Mouse (Mus musculus) retina, adult 2 months (tissue): ENCODE results near the gene Sympk.

Experiments
- DNase-seq: peaks from one replicate; pipeline ENCODE4 v3.0.0-alpha.2; 2012; ENCODE audit warnings: low read depth, low spot score

Sympk gene

DNA sequence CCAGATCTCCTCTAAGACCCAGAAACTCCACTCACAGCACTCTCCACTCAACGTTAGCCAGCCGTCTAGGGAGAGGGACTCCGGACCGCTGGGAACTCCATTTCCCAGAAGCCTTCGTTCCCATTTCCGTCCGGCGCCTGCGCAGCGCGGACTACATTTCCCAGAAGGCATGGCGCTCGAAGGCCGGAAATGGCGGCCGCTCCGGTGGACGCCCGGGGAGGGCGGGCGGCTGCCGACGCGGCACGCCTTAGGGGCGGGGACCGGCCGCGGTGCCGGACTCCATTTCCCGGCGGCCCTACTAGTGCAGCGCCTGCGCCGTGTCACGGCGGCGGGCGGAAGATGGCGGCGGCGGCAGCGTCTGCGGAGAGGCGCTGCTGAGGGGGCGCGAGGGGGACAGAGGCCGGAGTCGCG lies at the start of gene Sympk:
Gene Sympk, plus strand, starts transcription at position 282 of the 411 bp plus-strand sequence.
- peak; percentile 92 for DNase-seq

DNA sequence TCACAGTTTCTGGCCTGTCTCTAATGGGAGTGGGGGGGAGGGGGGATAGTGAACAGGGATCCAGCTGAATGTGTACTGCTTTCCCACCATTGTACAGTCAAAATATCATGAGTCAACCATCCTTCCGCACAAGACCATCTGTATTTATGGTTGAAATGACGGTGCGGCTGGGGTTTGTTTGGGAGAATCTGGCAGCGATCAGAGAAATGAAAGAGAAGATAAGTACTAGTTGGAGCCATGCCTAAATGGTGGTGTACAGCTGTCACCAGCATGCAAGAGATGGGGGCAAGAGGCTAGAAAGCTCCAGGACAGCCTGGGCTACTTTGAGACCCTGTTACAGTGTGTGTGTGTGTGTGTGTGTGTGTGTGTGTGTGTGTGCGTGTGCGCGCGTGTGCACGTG lies 45.8 kb upstream of the Sympk start:
- no peak for DNase-seq

DNA sequence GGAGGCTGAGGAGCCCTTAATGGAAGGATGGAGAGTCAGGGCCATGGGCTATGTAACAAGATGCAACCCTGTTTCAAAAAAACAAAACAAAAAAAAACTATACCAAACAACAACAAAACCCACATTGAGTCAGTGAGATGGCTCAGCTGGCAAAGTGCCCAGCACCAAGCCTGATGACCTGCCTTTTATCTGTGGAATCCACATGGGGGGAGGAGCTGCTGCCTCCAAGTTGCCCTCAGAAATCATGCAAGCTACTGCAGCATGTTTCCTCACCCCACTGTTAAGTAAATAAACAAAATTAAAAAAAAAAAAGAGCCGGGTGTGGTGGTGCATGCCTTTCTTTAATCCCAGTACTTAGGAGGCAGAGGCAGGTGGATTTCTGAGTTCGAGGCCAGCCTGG lies 37.7 kb upstream of the Sympk start:
- no peak for DNase-seq

DNA sequence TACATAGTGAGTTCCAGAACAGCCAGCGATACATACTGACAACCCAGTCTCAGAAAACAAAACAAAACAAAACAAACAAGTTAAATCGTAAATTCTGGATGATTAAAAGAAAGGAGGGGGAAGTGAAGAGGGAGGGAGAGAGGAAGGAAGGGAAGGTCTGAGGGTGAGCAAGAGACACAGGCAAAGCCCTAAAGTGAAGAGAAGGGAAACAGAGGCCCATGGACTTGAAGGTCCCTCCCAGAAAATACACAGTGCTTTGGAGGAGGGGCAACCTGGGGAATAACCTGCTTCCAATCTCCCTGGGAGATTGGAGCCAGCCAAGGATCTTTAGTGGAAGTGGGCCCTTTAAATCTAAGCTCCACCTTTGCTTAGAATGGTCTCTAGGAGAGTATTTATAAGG lies 37.1 kb upstream of the Sympk start, which contains the start of gene Nanos2:
Gene Nanos2, plus strand, starts transcription at position 301 of the 400 bp plus-strand sequence.
- DNase-seq = no peak

DNA sequence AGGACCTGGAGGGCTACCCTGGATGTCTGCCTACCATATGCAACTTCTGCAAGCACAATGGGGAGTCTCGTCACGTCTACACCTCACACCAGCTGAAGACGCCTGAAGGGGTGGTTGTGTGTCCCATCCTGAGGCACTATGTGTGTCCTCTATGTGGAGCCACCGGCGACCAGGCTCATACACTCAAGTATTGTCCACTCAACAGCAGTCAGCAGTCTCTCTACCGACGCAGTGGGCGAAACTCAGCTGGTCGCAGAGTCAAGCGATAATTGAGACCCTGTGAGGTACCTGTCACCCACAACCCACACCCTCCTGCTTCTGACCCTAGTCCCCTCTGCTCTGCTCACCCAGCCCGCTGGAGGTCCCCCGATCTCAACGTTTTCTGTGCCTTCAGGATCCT lies 36.4 kb upstream of the Sympk start:
- no peak for DNase-seq

DNA sequence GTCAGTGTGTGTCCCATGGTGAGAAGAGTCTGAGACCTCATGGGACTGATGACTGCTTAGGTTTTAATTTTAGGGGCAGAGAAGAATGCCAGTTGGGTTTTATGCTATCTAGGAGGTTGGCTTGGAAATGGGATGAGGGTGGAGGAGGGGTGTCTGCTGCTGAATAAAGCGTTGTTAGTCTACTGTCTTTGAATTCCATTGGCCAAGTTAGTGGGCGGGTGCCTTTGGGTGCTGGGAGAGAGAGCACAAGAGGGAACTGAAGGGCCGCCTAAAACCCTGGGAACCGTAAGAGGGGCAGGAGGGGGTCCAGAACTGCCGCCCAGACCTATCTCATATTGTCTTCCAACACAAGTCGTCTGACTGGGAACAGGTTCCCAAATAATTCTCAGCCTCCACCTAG lies 35.4 kb upstream of the Sympk start:
- no peak for DNase-seq

DNA sequence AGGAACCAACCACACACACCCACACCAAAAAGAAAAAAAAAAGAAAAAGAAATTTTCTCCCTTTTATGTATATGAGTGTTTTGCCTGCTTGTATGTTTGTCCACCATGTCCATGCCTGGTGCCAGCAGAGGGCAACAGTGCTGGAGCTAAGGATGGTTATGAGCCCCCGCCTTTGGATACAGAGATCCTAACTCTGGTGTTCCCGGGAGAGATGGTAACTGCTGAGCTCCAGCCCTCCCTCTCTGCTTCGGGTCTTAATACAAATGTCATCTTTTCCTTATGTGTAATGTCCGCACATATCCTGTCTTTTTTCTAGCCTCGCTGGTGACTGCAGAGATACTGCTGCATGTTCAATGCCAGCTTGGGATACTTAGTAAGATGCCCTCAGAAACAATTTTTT lies 34.2 kb upstream of the Sympk start:
- DNase-seq = no peak

DNA sequence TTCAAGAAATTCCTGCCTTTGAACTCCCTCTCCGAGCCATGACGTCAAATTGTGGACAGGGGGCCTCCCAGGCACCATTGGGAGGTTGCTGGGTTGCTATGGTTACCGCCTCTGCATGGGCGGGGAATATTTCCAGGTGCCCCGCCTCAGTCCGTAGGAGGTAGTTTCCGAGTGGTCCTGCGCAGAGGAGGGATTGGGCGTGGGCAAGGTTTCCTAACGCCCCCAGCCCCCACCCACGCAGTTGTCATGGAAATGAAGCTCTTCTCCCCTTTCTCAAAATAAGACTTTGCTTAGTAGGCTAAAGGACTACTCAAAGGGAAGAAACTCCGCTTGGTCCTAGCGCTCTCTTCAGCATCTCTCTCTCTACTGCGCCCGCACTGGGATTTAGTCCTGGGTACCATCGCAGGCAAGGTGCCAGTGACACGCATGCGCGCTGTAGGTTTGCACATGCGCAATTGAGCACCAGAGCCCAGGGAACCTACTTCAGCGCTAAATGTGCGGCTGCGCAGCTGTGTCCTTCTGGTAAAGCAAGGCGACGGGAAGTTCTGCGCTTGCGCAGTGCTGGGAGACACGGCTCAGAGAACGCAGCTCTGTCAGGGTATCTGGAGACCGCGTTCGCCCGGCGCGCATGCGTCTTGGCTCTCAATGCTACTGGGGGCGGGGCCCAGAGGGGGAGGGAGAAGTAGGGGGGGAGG lies 33.4 kb upstream of the Sympk start, which contains the start of gene Mypop:
Gene Mypop, plus strand, starts transcription at position 645 of the 695 bp plus-strand sequence.
- DNase-seq = peak; percentile 100

DNA sequence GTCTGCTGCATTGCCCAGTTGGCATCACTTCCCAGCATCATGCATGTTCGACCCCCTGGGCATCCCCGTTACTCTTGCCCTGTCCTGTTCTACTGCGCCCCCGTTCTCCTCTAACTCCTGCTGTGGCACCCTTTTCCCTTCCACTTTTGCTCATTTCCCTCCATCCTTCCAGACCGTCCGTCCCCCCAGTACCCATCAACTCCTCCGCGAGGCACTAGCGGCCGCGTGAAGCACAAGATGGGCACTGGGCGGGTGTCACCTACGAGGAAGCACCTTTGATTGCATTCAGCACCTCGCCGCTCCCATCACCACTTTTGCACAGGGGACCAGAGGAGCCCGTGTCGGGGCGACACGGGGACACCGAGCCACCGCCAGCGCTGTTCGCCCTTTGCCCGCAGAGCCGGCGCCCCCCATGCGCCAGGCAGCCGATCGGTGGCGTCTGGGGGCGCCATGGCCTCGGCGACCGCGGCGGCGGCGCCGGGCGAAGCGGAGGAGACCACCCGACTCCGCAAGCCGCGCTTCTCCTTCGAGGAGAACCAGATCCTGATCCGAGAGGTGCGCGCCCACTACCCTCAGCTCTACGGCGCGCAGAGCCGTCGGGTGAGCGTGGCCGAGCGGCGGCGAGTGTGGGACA lies 32.4 kb upstream of the Sympk start:
- DNase-seq = no peak

DNA sequence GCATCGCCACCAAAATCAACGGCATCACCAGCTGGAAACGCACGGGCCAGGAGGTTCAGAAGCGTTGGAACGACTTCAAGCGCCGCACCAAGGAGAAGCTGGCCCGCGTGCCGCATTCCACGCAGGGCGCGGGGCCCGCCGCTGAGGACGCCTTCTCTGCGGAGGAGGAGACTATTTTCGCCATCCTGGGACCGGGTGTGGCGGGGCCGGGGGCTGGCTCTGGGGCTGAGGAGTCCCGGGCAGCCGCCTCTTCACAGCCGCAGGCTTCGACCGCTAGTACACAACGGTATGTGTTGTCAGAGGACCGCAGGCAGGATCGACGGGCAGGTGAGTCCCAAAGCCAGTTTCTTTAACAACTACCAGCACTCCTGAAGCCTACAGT lies 31.9 kb upstream of the Sympk start:
- DNase-seq = no peak

DNA sequence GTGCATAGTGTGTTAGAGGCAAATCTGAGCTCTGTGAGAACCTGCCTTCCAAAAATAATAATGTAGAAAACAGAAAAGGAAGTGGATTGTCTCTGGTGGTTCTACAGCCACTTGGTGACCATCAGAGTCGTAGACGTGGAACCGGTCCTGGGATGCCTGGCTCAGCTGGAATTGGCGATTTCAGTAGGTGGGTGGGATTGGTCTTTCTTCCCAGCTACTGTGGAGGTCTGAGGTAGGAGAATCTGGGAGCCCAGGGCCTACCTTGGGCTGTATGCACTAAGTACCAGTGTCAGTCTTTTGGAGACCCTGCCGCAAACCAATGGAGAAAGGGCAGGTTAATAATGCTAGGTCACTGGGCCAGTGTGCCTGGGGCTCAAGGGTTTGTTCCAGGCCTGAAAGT lies 31.1 kb upstream of the Sympk start:
- no peak for DNase-seq

DNA sequence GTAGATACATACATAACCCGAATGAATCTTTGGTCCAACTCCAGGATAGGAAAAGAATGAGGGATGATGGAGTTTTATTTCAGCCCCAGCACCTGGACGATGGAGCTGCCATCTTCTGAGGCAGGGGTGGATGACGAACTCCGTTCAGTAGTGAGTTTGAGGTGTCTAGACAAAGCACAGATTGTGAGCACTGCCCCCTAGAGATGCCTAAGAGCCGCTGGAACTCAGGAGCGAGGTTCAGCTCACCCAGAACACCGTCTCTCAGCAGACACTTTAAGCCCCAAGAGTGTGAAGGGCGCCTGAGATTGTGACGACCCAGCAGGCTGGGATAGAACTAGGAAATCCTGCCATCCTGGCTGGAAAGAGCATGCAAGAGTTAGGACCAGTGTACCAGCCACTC lies 25.3 kb upstream of the Sympk start:
- DNase-seq = no peak

DNA sequence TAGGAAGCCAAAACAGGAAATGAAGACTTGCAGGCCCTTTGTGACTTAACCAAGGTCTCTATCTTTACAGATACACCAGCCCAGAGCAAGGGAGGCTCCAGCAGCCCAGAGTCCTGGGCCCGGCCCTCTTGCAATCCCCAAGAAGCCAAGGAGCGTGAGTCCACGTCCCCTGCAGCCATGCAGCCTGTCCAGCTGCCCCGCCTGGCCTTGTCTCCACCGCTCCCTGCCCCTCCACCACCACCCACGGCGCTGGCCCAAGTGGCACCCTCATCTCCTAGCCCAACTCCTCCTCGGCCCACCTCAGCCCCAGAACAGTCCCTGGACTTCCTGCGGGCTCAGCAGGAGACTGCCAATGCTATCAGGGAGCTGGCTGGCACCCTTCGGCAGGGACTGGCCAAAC lies 23.8 kb upstream of the Sympk start:
- DNase-seq = no peak

DNA sequence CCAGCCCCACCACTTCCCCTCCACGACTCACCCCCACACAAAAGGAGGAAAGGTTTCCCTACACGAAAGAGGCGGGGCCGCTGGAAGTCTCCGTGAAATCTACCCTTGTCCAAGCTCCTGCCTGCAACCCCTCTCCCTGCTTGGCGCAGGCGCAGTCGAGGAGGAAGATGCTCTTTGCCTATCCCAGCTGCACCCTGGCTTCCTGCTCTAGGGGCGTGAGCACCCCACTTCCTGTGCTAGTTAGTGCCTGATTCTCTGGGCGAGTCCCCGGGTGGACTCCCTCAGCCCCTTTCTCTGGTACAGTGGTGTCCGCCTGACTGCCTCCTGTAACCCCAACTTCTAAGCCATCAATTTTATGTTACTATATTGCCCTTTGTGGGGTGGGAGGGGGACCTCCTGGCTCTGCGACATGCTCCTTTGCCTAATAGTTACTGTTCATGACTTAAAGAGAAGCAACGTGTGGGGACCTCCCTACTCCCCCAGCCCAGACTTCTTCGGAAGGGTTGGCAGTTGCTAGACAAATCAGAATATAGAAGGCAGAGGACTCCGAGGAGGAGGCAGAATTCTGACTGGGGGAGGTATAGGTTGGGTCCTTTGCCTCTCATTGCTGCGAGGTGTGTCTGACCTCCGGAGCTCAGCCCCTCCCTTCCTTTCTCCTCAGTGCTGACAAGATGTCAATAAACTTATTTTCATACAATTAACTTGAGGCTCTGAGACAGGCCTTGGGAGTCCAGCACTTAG lies 22.9 kb upstream of the Sympk start:
- DNase-seq = no peak

DNA sequence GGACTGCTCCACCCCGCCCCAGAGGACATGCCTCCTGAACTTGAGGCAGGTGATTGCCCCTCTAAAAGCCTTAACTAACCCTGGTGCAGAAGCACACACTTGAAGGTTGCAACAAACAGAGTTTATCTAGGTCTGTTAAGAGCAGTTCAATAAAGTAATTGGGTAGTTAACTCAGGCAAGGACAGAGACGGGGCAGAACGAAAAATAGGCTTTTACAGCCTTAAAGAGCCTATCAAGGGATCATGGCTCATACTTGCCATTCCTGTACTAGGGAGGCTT lies 22.4 kb upstream of the Sympk start:
- no peak for DNase-seq

DNA sequence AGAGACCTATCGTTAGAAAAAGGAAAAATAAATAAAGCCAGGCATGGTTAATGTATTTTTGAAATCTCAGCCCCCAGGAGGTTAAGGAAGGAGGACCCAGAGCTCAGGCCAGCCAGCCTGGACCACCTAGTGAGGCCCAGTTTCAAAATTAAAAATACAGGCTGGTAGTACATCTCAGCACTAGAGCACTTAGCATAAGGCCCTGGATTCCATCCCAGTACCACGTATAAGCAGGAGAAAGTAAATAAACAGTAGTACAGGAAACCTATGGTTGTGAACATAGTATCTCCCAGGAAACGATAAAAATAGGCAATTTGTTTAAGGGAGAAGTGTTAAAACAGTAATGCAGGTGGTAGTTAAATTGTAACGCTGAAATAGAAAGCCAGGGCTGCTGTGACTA lies 22.1 kb upstream of the Sympk start:
- DNase-seq = no peak

DNA sequence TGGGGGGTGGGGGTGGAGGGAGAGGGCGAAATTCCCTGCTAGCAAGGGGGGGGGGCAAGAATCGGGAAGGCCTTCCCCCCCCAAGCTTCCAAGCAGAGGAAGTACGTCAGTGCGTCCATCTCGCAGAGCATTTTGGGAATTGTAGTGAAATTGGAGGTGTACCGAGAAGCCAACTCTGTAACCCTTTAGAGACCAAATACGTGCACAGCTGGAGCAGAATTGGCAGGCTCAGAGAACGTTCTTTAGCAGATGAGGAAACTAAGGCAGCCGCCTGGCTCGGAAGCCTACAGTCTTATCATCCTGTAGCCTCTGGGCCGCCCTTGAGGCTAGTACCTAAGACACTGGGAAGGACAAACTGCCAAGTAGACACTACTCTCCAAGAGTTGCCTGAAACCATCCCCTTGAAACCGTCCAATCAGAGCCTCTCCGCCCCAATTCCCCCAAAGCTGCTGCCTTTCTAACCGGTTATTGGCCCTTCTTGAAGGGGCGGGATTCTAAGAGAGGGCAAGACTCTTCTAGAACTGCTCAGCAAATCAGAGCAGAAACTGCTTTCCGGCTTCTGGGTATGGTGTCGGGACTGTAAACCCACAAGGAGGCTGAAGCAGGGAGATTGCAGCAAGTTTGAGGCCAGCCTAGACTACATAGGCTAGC lies 21.2 kb upstream of the Sympk start:
- peak; percentile 88 for DNase-seq

DNA sequence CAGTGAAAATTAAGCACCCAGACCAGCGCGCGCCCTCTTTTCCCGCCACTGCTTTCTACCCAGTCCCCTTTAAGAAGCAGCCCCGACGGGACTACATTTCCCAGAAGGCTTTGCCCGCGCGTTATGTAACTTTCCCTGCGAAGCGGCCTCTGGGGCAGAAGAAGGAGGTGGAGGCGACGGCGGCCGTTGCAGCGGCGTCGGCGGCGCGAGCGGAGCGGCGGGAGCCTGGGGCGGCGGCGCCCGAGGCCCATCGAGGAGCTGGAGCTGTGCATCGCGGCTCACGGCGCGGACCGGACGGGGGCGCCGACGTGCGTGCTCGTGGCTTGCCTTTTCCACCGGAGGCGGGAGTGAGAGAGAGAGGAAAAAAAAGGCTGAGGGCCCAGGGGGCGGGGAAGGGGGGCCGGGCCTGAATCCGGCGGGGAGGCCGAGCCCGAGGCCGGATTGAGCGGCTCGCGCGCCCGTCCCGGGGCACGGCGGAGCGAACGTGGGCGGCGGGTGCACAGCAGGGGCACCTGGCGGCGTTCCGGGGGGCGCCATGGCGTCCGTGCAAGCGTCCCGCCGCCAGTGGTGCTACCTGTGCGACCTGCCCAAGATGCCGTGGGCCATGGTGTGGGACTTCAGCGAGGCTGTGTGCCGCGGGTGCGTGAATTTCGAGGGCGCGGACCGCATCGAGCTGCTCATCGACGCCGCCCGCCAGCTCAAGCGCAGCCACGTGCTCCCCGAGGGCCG lies 20.1 kb upstream of the Sympk start, which contains the start of gene Irf2bp1:
Gene Irf2bp1, plus strand, starts transcription at position 143 of the 729 bp plus-strand sequence.
- DNase-seq = peak; percentile 93

DNA sequence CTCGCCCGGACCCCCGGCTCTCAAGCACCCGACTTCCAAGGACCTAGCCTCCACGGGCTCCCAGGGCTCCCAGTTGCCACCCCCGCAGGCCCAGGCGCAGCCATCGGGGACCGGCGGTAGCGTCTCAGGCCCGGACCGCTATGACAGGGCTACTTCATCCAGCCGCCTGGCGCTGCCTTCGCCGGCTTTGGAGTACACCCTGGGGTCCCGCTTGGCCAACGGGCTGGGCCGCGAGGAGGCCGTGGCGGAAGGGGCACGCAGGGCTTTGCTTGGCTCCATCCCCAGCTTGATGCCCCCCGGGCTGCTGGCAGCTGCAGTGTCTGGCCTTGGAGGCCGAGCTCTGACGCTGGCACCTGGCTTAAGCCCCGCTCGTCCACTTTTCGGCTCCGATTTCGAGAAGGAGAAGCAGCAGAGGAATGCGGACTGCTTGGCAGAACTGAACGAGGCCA lies 19.5 kb upstream of the Sympk start:
- DNase-seq = no peak

DNA sequence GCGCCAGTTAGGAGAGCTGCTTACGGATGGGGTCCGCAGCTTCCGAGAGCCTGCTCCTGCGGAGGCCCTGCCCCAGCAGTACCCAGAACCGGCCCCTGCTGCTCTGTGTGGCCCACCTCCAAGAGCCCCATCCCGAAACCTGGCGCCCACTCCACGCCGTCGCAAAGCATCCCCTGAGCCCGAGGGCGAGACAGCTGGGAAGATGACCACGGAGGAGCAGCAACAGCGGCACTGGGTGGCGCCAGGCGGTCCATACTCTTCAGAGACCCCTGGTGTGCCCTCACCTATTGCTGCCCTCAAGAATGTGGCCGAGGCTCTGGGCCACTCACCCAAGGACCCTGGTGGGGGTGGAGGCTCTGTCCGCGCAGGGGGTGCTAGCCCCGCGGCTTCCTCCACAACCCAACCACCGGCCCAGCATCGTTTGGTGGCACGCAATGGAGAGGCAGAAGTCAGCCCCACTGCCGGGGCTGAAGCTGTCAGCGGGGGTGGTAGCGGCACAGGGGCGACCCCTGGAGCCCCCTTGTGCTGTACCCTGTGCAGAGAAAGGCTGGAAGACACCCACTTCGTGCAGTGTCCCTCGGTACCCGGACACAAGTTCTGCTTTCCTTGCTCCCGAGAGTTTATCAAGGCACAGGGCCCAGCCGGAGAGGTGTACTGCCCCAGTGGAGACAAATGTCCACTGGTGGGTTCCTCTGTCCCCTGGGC lies 18.6 kb upstream of the Sympk start:
- no peak for DNase-seq

DNA sequence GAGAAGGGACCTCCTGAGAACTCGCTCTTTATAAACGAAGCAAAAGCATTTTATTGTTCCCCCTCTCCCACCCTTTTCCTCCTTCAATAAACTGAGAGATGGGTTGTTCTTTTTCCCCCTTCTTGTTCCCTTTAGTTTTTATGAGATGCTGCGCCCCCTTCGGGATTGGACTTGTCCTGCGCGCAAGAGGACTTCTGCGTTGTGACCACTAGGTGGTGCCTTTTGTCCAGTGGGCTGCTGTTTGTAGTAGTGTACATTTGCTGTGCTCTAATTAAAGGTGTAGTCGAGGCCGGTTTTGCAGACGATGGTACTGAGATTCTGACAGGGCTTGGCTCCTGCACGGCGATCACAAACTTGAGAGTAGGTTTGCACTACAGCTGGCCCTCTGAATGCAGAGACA lies 17.7 kb upstream of the Sympk start:
- DNase-seq = peak; percentile 60
